Mouse (Mus musculus) ES-CJ7 (cell line): Measurements from ENCODE around the gene Smpd3.

Experiments used
- DNase-seq: peaks from one replicate; pipeline ENCODE4 v3.0.0; 2011; ENCODE audit warnings: low read depth, low spot score

Smpd3 gene

GRCm38 (mm10) chr8:106292484-106293396, 45.0 kb downstream of the Smpd3 start:
- DNase-seq = no peak

GRCm38 (mm10) chr8:106289464-106289863, 48.3 kb downstream of the Smpd3 start:
- peak; percentile 21 for DNase-seq

GRCm38 (mm10) chr8:106288732-106289131, 49.1 kb downstream of the Smpd3 start:
- DNase-seq = no peak

GRCm38 (mm10) chr8:106287445-106287844, 50.3 kb downstream of the Smpd3 start:
- no peak for DNase-seq

- DNase-seq = peak; percentile 55
These were observed 56.9 kb downstream of the Smpd3 start for GRCm38 (mm10) chr8:106280844-106281243.

- DNase-seq = no peak
These were observed 57.6 kb downstream of the Smpd3 start for GRCm38 (mm10) chr8:106280154-106280553.

GRCm38 (mm10) chr8:106278367-106279042, 59.3 kb downstream of the Smpd3 start:
- DNase-seq = no peak

GRCm38 (mm10) chr8:106276709-106277317, 61.0 kb downstream of the Smpd3 start:
- no peak for DNase-seq

- DNase-seq = no peak
These were observed 64.3 kb downstream of the Smpd3 start for GRCm38 (mm10) chr8:106273468-106273867.

- no peak for DNase-seq
These were observed 66.4 kb downstream of the Smpd3 start for GRCm38 (mm10) chr8:106271378-106271777.

- no peak for DNase-seq
These were observed 67.0 kb downstream of the Smpd3 start for GRCm38 (mm10) chr8:106270804-106271203.

GRCm38 (mm10) chr8:106268710-106269346, 69.0 kb downstream of the Smpd3 start:
- DNase-seq = no peak

- DNase-seq = no peak
These were observed 72.4 kb downstream of the Smpd3 start for GRCm38 (mm10) chr8:106265398-106265797.

GRCm38 (mm10) chr8:106263928-106264327, 73.9 kb downstream of the Smpd3 start:
- no peak for DNase-seq

- no peak for DNase-seq
These were observed 75.4 kb downstream of the Smpd3 start for GRCm38 (mm10) chr8:106262343-106262742.

- DNase-seq = no peak
These were observed 76.9 kb downstream of the Smpd3 start for GRCm38 (mm10) chr8:106260894-106261293.

- DNase-seq = no peak
These were observed 78.1 kb downstream of the Smpd3 start for GRCm38 (mm10) chr8:106259579-106260255.

GRCm38 (mm10) chr8:106258169-106258568, 79.6 kb downstream of the Smpd3 start:
- DNase-seq = peak; percentile 63

GRCm38 (mm10) chr8:106250186-106250585, 87.6 kb downstream of the Smpd3 start:
- peak; percentile 83 for DNase-seq

GRCm38 (mm10) chr8:106237106-106237505, 100.7 kb downstream of the Smpd3 start:
- no peak for DNase-seq

- no peak for DNase-seq
These were observed 103.1 kb downstream of the Smpd3 start for GRCm38 (mm10) chr8:106234567-106235261.
